Mouse (Mus musculus): ENCODE data around the gene Pigh.

The Pigh gene

DNA sequence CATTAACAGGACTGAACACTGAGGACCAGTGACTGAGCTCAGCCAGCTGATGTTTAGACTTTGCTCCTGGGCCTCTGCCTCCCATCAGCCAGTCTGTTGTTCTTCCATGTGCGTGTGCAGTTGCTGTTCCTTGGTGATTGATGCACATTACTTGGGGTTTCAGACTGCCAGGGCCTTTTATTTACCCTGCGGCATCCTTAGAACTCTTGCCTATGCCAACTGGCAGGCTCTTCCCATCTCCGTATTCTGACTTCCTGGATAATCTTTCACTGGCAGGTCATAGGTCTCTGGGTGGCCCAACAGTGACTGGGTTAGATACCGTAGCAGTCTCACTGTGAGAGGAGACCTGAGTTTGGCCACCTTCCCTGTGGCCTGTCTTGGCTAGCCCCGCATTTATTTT is 21.9 kb downstream of the Pigh start:
- DNase-seq (ENCODE audit: low spot score in 2 of 2), result no peak

DNA sequence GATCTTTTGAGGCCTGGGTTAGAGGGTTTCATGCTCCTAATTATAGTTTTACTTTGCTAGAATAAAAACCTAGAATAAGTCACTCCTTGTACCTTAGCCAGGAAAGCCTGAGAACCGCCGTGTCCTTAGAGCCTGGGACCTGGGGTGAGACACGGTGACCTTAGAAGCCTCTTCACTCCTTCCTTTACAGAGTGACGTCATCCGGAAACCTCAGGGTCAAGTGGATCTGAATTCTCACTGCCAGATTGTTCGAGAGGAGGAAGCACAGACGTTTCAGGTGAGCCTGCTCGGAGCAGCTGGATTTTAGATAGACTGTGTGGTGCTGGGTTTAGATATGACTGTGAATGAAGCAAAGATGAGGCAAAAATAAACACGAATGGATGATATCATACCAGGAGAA is 23.0 kb downstream of the Pigh start:
- no peak for DNase-seq (ENCODE audit: low spot score in 2 of 2)

- DNase-seq (ENCODE audit: low spot score in 2 of 2), result no peak
Measured at GRCm38 (mm10) chr12:79064451-79064850, 25.0 kb downstream of the Pigh start.

GRCm38 (mm10) chr12:79060766-79061652 is 28.4 kb downstream of the Pigh start:
- DNase-seq (ENCODE audit: low spot score in 2 of 2), result no peak

DNA sequence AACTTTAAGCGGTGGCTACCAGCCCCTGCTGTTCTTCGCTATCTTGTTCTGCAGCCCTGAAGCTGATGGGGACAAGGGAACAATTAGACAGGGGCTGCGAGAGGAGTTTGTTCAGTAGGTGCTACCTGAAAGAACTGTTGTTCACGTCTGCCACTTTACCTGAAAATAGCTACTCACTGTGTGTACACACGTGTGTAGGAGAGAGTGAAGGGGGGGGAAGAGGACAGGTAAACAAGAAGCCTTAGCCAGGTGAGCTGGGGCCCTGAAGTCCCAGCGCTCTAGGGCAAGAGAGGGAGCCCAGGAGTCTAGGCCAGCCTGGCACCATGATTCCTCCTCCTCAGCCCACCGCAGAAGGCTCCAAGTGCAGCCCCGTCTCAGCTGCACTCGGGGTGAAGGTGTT is 29.3 kb downstream of the Pigh start:
- no peak for DNase-seq (ENCODE audit: low spot score in 2 of 2)

DNA sequence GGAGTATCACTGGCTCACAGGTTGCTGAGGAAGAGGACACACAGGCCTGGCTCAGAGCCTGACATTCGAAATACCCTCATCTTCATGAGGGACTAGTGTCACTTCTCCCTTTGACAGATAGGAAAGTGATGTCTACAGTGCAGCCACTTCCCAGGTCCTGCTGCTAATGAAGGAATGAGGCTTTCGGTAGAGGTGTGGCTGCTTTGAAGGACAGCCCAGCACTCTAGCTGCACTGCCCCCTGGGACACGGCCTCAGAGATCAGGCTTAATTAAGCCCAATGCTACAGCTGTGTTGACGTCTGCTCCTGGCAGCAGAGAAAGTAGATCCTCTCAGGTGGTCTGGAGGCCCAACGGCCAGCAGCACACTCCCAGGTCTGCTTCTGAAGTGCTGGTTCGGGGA is 29.9 kb downstream of the Pigh start:
- DNase-seq (ENCODE audit: low spot score in 2 of 2), result no peak

DNA sequence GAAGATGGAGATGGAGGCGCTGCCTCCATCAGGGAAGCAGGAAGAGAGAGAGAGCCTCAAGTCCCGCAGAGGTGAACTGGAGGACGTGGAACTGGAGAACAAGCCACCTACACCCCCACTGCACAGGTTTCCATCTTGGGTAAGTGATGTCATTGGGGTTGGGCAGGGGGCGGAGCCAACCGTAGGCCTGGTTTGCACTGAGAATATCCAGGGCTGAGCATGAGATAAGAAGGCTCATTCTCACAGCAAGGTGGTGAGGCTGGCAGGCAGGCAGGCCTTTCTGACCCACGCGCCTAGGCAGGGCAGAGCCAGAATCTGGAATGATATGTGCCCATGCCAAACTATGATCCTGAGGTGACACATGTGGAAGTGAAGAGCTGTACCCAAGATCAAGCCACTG is 34.2 kb downstream of the Pigh start:
- no peak for DNase-seq (ENCODE audit: low spot score in 2 of 2)

GRCm38 (mm10) chr12:79052073-79052472 is 37.4 kb downstream of the Pigh start:
- no peak for DNase-seq (ENCODE audit: low spot score in 2 of 2)

GRCm38 (mm10) chr12:79050545-79051212 is 38.8 kb downstream of the Pigh start:
- DNase-seq (ENCODE audit: low spot score in 2 of 2), result no peak

DNA sequence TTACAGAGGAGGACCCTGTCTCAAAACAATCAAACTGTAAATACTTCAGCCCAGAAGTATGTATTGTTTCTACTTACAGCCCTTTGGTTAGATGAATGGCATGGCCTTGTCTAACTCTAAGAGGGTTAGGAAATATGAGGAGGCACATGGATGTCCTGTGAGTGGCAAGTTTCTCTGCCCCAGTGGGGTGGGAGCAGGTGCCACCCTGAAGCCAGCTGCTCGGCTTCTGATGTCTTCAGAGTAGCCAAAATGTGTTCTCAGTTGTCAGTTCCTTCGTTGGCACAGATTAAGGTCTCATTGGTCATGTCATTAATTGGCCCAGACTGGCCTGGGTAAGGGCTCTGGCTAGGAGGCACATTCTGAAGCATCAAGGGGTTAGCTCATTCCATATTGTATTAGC is 39.6 kb downstream of the Pigh start:
- DNase-seq (ENCODE audit: low spot score in 2 of 2), result no peak

DNA sequence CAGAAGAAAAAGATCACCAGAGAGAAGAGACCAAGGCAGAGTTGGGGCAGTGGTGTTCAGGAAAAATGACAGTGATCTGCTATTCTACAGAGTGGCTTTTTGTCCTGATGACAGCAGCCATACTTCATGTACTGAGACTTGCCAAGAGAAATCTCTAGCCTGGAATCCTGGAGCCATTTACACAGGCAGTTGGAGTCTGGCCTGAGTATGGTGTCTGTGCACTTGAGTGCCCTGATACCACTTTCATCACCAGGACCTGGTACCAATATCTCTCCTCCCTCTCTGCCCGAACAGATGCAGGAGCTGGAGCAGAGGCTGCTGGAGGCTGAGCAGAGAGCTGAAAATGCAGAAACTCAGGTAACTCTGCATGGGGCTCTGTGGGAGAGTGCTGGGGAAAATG is 40.6 kb downstream of the Pigh start:
- no peak for DNase-seq (ENCODE audit: low spot score in 2 of 2)

- no peak for DNase-seq (ENCODE audit: low spot score in 2 of 2)
Measured at GRCm38 (mm10) chr12:79047203-79047602, 42.2 kb downstream of the Pigh start.

DNA sequence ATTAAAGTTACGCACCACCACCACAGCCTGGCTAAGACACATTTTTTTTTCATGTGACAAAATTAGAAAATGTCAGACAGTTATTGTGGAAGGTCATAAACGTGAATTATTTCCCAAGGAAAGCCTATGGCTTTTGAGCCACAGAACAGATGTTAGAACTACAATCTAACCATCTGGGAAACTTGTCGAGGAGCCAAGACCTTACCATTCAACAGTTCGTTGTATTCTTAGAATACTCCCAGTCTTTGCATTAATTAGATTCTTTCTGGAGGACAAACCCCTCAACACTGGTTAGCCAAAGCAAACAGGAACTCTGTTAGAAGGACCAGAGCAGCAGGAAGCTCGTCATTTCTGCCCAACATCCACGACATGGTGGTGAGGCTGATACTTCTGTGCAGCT is 43.3 kb downstream of the Pigh start:
- no peak for DNase-seq (ENCODE audit: low spot score in 2 of 2)

- DNase-seq (ENCODE audit: low spot score in 2 of 2), result no peak
Measured at GRCm38 (mm10) chr12:79044668-79045067, 44.8 kb downstream of the Pigh start.

DNA sequence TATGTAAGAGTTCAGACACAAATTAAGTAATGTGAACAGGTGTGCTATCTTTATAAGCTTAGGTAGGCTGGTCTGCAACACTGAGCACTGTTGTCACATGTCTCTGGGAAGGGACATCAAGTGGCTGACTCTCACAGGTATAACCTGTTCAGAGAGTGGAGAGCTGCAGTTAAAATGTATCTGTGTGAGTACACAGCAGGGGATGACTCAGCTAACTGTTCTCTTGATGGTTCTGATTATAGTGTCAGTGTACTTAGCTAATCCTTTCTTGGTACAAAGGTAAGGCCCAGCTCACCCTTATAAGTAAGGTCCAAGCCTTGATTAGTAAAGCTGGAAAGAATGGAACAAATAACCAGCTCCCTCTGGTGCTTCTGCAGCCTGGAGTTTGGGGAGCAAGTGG is 48.0 kb downstream of the Pigh start:
- DNase-seq (ENCODE audit: low spot score in 2 of 2), result no peak

- DNase-seq (ENCODE audit: low spot score in 2 of 2), result no peak
Measured at GRCm38 (mm10) chr12:79040201-79040827, 49.1 kb downstream of the Pigh start.

DNA sequence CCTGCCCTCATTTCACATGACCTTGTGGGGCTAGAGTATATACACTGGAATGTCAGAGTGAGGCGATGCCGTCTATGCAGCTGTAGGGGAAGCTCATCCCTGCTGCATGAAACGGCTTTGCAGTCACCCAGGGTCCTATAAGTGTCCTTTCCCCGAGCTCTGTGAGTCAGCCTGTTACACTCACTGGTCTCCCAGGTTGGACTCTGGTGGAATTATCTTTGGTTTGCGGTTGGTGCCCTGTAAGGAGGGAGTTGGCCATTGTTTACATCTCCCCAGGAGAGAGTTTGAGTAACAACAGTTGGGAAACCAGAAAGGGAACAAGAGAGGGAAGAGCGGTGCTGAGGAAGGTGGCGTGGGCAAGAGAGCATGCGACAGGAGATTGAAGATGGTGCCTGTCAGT is 49.7 kb downstream of the Pigh start:
- no peak for DNase-seq (ENCODE audit: low spot score in 2 of 2)

DNA sequence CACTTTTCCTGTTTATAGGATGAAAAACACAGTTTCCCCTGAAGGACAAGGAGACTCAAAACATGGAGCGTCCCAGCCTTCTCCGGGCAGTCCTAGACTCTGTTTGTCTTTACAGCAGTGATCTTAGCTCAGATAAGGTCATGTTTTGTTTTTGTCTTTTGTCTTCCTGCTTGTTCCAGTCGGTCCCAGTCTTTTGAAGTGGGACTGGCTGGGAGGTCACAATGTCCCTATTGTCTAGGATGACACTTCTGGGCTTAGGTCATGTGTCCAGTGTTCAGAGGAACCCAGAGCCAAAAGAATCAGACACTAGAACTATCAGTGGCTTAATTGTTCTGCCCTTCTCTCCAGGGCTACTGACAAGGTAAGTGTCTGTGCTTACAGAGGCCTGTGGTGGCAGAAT is 54.1 kb downstream of the Pigh start:
- no peak for DNase-seq (ENCODE audit: low spot score in 2 of 2)

- no peak for DNase-seq (ENCODE audit: low spot score in 2 of 2)
Measured at GRCm38 (mm10) chr12:79034331-79034730, 55.1 kb downstream of the Pigh start.

Measured in natural killer cell, adult 2 months (primary cell).